Mouse (Mus musculus): ENCODE measurements around the gene Pkd2l1. TPM values are rescaled to one million over a fixed set of nuclear protein-coding genes. Genes with fewer than 3 reads are reported as not detected.
"Not testable (repeated sequence)": the region's sequence is repeated elsewhere in the genome, so short reads cannot be mapped to it uniquely, and the experiment has no call there.

The Pkd2l1 gene
- polyA plus RNA-seq, 1 experiment, result not detected

GRCm38 (mm10) chr19:44135072-44135959, 56.9 kb downstream of the Pkd2l1 start, which contains the start of gene Cwf19l1:
Cwf19l1 (minus strand) TSS chr19:44135876.
- H3K4me1 ChIP-seq (ENCODE audit: control insufficient read depth, insufficient read depth, low read length), result no peaks in the 10 kb centered on the region
- TF ChIP-seq CTCF (IDR thresholded peaks at IDR 0.05; ENCODE audit: control insufficient read depth, insufficient read depth, low read length) (no peak), POLR2A (IDR thresholded peaks at IDR 0.05; ENCODE audit: borderline replicate concordance, control insufficient read depth, low read depth, low read length) (no peak; the same call in 1 of the 2 replicates)
- under 1% methylated on average over 45 of the region's 45 CpGs for WGBS

GRCm38 (mm10) chr19:44132917-44133316, 59.3 kb downstream of the Pkd2l1 start:
- no peaks in the 10 kb centered on the region for H3K4me1 ChIP-seq (ENCODE audit: control insufficient read depth, insufficient read depth, low read length)
- WGBS, result 80% methylated on average over 5 of the region's 5 CpGs
- H3K4me3 ChIP-seq (replicated peaks; ENCODE audit: control insufficient read depth, low read depth, low read length), result no peak overlapping the region
- TF ChIP-seq CTCF (IDR thresholded peaks at IDR 0.05; ENCODE audit: control insufficient read depth, insufficient read depth, low read length) (no peak), POLR2A (IDR thresholded peaks at IDR 0.05; ENCODE audit: borderline replicate concordance, control insufficient read depth, low read depth, low read length) (no peak)
- no peak overlapping the region for H3K27ac ChIP-seq (ENCODE audit: control insufficient read depth, insufficient read depth, low read depth, low read length, poor library complexity)

More at GRCm38 (mm10) chr19:44135072-44135959, 56.9 kb downstream of the Pkd2l1 start, which contains the start of gene Cwf19l1:
- Histone ChIP-seq H3K4me3 (replicated peaks; ENCODE audit: control insufficient read depth, low read depth, low read length) (peak within 1 kb of the TSS; percentile 99), H3K27ac (ENCODE audit: control insufficient read depth, insufficient read depth, low read depth, low read length, poor library complexity) (peak within 1 kb of the TSS; percentile 89)

GRCm38 (mm10) chr19:44128560-44128959, 63.7 kb downstream of the Pkd2l1 start:
- no peak for TF ChIP-seq POLR2A (IDR thresholded peaks at IDR 0.05; ENCODE audit: borderline replicate concordance, control insufficient read depth, low read depth, low read length)
- no peak for TF ChIP-seq CTCF (IDR thresholded peaks at IDR 0.05; ENCODE audit: control insufficient read depth, insufficient read depth, low read length)
- no peak overlapping the region for H3K27ac ChIP-seq (ENCODE audit: control insufficient read depth, insufficient read depth, low read depth, low read length, poor library complexity)
- H3K4me1 ChIP-seq (ENCODE audit: control insufficient read depth, insufficient read depth, low read length), result no peaks in the 10 kb centered on the region
- WGBS, result 73% methylated on average over 2 of the region's 2 CpGs
- no peak overlapping the region for H3K4me3 ChIP-seq (replicated peaks; ENCODE audit: control insufficient read depth, low read depth, low read length)

- H3K4me1 ChIP-seq (ENCODE audit: control insufficient read depth, insufficient read depth, low read length), result no peaks in the 10 kb centered on the region
- WGBS, result 91% methylated on average over 10 of the region's 10 CpGs
- no peak overlapping the region for H3K27ac ChIP-seq (ENCODE audit: control insufficient read depth, insufficient read depth, low read depth, low read length, poor library complexity)
- no peak overlapping the region for H3K4me3 ChIP-seq (replicated peaks; ENCODE audit: control insufficient read depth, low read depth, low read length)
- TF ChIP-seq CTCF (IDR thresholded peaks at IDR 0.05; ENCODE audit: control insufficient read depth, insufficient read depth, low read length) (no peak), POLR2A (IDR thresholded peaks at IDR 0.05; ENCODE audit: borderline replicate concordance, control insufficient read depth, low read depth, low read length) (no peak)
These were observed 64.3 kb downstream of the Pkd2l1 start for GRCm38 (mm10) chr19:44127729-44128497.

GRCm38 (mm10) chr19:44121137-44121536, 71.1 kb downstream of the Pkd2l1 start:
- Histone ChIP-seq H3K4me3 (replicated peaks; ENCODE audit: control insufficient read depth, low read depth, low read length) (no peak overlapping the region), H3K27ac (ENCODE audit: control insufficient read depth, insufficient read depth, low read depth, low read length, poor library complexity) (no peak overlapping the region), H3K4me1 (ENCODE audit: control insufficient read depth, insufficient read depth, low read length) (peaks cover 2% of the 10 kb centered on the region; the same call in 1 of the 2 replicates)
- 95% methylated on average over 7 of the region's 7 CpGs for WGBS
- no peak for TF ChIP-seq POLR2A (IDR thresholded peaks at IDR 0.05; ENCODE audit: borderline replicate concordance, control insufficient read depth, low read depth, low read length)
- TF ChIP-seq CTCF (IDR thresholded peaks at IDR 0.05; ENCODE audit: control insufficient read depth, insufficient read depth, low read length), result no peak

GRCm38 (mm10) chr19:44120686-44121085, 71.6 kb downstream of the Pkd2l1 start:
- H3K4me3 ChIP-seq (replicated peaks; ENCODE audit: control insufficient read depth, low read depth, low read length); H3K27ac ChIP-seq (ENCODE audit: control insufficient read depth, insufficient read depth, low read depth, low read length, poor library complexity); H3K4me1 ChIP-seq (ENCODE audit: control insufficient read depth, insufficient read depth, low read length): not testable (repeated sequence)
- 88% methylated on average over 9 of the region's 9 CpGs for WGBS

GRCm38 (mm10) chr19:44117793-44118192, 74.4 kb downstream of the Pkd2l1 start:
- Histone ChIP-seq H3K4me3 (replicated peaks; ENCODE audit: control insufficient read depth, low read depth, low read length) (no peak overlapping the region), H3K27ac (ENCODE audit: control insufficient read depth, insufficient read depth, low read depth, low read length, poor library complexity) (peak overlapping the region; percentile 39; the same call in 1 of the 2 replicates), H3K4me1 (ENCODE audit: control insufficient read depth, insufficient read depth, low read length) (peaks cover 2% of the 10 kb centered on the region; the same call in 1 of the 2 replicates)
- TF ChIP-seq CTCF (IDR thresholded peaks at IDR 0.05; ENCODE audit: control insufficient read depth, insufficient read depth, low read length) (no peak), POLR2A (IDR thresholded peaks at IDR 0.05; ENCODE audit: borderline replicate concordance, control insufficient read depth, low read depth, low read length) (no peak)

GRCm38 (mm10) chr19:44111706-44112105, 80.5 kb downstream of the Pkd2l1 start:
- no peak for TF ChIP-seq POLR2A (IDR thresholded peaks at IDR 0.05; ENCODE audit: borderline replicate concordance, control insufficient read depth, low read depth, low read length)
- TF ChIP-seq CTCF (IDR thresholded peaks at IDR 0.05; ENCODE audit: control insufficient read depth, insufficient read depth, low read length), result peak; percentile 30; the same call in 1 of the 2 replicates
- 75% methylated on average over 7 of the region's 7 CpGs for WGBS
- no peak overlapping the region for H3K27ac ChIP-seq (ENCODE audit: control insufficient read depth, insufficient read depth, low read depth, low read length, poor library complexity)
- no peak overlapping the region for H3K4me3 ChIP-seq (replicated peaks; ENCODE audit: control insufficient read depth, low read depth, low read length)
- peaks cover 2% of the 10 kb centered on the region; the same call in 1 of the 2 replicates for H3K4me1 ChIP-seq (ENCODE audit: control insufficient read depth, insufficient read depth, low read length)

All from bone marrow, adult 2 months (tissue).